11 mouse cellular contexts compared by ENCODE assay signal in genomic region chr10:111354607-111355006, GRCm38 (mm10). TPM values are rescaled to one million over a fixed set of nuclear protein-coding genes. Genes with fewer than 3 reads are reported as not detected.
DNase-seq lines count a peak whose midpoint lies in the region; ATAC-seq and TF ChIP-seq lines count a peak whose summit lies in the region.
"Had no signal": no experiment of that assay in that cellular context is flagged by ENCODE, and none has a peak within 500 bp of the region (broad histone marks: within the 10 kb centered on the region; RNA-seq: fewer than 3 reads in every experiment).

No protein-coding gene starts in this region.

- no peak overlapping the region for H3K4me2 ChIP-seq in hindbrain, embryonic 15.5 days
- H3K4me2 ChIP-seq in hindbrain, embryonic 14.5 days (replicated peaks): no peak overlapping the region
- no peak overlapping the region for H3K4me2 ChIP-seq in forebrain, embryonic 15.5 days (replicated peaks)
- H3K4me2 ChIP-seq: liver, embryonic 11.5 days; neural tube, embryonic 13.5 days had no signal

- no peak for TF ChIP-seq POLR2A in thymus, adult 2 months (IDR thresholded peaks at IDR 0.05; ENCODE audit: control insufficient read depth, extremely low read depth, insufficient read depth, low read length, poor library complexity)

- TF ChIP-seq CTCF in thymus, adult 2 months (IDR thresholded peaks at IDR 0.05; ENCODE audit: borderline replicate concordance, control insufficient read depth, extremely low read depth, insufficient read depth, low read length, poor library complexity): no peak

- no peak overlapping the region for H3K27ac ChIP-seq in hindbrain, embryonic 15.5 days (replicated peaks)
- no peak overlapping the region for H3K27ac ChIP-seq in hindbrain, embryonic 14.5 days
- peak overlapping the region; percentile 13; the same call in 1 of the 2 replicates for H3K27ac ChIP-seq in forebrain, embryonic 15.5 days (replicated peaks)
- H3K27ac ChIP-seq in midbrain, embryonic 10.5 days (replicated peaks): peak overlapping the region; percentile 73
- H3K27ac ChIP-seq in thymus, adult 2 months (ENCODE audit: control insufficient read depth, insufficient read depth, low read length): no peak overlapping the region
- H3K27ac ChIP-seq: neural tube, embryonic 13.5 days had no signal

- peaks cover 3% of the 10 kb centered on the region; the same call in 1 of the 2 replicates for H3K4me1 ChIP-seq in hindbrain, embryonic 15.5 days (replicated peaks)
- no peaks in the 10 kb centered on the region for H3K4me1 ChIP-seq in hindbrain, embryonic 14.5 days (replicated peaks; ENCODE audit: control insufficient read depth, insufficient read depth, low read length)
- H3K4me1 ChIP-seq in forebrain, embryonic 15.5 days: no peaks in the 10 kb centered on the region
- peaks cover 6% of the 10 kb centered on the region for H3K4me1 ChIP-seq in midbrain, embryonic 10.5 days
- no peaks in the 10 kb centered on the region for H3K4me1 ChIP-seq in thymus, adult 2 months (replicated peaks; ENCODE audit: control insufficient read depth, insufficient read depth, low read length)
- H3K4me1 ChIP-seq: neural tube, embryonic 13.5 days had no signal

- WGBS in hindbrain, embryonic 15.5 days: 44% methylated on average over 8 of the region's 8 CpGs
- WGBS in hindbrain, embryonic 14.5 days: 52% methylated on average over 8 of the region's 8 CpGs
- WGBS in forebrain, embryonic 15.5 days: 41% methylated on average over 8 of the region's 8 CpGs
- WGBS in midbrain, embryonic 10.5 days: 58% methylated on average over 8 of the region's 8 CpGs
- WGBS in thymus, adult 2 months: 88% methylated on average over 8 of the region's 8 CpGs

- no peak overlapping the region for H3K9ac ChIP-seq in hindbrain, embryonic 15.5 days
- H3K9ac ChIP-seq in hindbrain, embryonic 14.5 days: no peak overlapping the region
- H3K9ac ChIP-seq in forebrain, embryonic 15.5 days (replicated peaks): no peak overlapping the region
- H3K9ac ChIP-seq: neural tube, embryonic 13.5 days had no signal

- H3K9me3 ChIP-seq in hindbrain, embryonic 15.5 days: no peaks in the 10 kb centered on the region
- H3K9me3 ChIP-seq in hindbrain, embryonic 14.5 days (ENCODE audit: control insufficient read depth, low read length): no peaks in the 10 kb centered on the region
- no peaks in the 10 kb centered on the region for H3K9me3 ChIP-seq in forebrain, embryonic 15.5 days
- H3K9me3 ChIP-seq in midbrain, embryonic 10.5 days (replicated peaks): no peaks in the 10 kb centered on the region
- H3K9me3 ChIP-seq: neural tube, embryonic 13.5 days had no signal

- no peaks in the 10 kb centered on the region for H3K36me3 ChIP-seq in hindbrain, embryonic 15.5 days
- H3K36me3 ChIP-seq in hindbrain, embryonic 14.5 days (replicated peaks; ENCODE audit: control insufficient read depth, insufficient read depth): no peaks in the 10 kb centered on the region
- no peaks in the 10 kb centered on the region for H3K36me3 ChIP-seq in forebrain, embryonic 15.5 days
- no peaks in the 10 kb centered on the region for H3K36me3 ChIP-seq in midbrain, embryonic 10.5 days
- H3K36me3 ChIP-seq in thymus, adult 2 months (ENCODE audit: control insufficient read depth, insufficient read depth, low read length): no peaks in the 10 kb centered on the region
- H3K36me3 ChIP-seq: neural tube, embryonic 13.5 days had no signal

- H3K27me3 ChIP-seq in hindbrain, embryonic 15.5 days: no peaks in the 10 kb centered on the region
- H3K27me3 ChIP-seq in hindbrain, embryonic 14.5 days (ENCODE audit: control insufficient read depth, insufficient read depth, low read length): no peaks in the 10 kb centered on the region
- no peaks in the 10 kb centered on the region for H3K27me3 ChIP-seq in forebrain, embryonic 15.5 days
- H3K27me3 ChIP-seq in midbrain, embryonic 10.5 days (ENCODE audit: low read depth, poor library complexity, severe bottlenecking): no peaks in the 10 kb centered on the region
- H3K27me3 ChIP-seq in thymus, adult 2 months (ENCODE audit: control insufficient read depth, insufficient read depth, low read length): no peaks in the 10 kb centered on the region
- H3K27me3 ChIP-seq: neural tube, embryonic 13.5 days had no signal

- DNase-seq in hindbrain, embryonic 14.5 days (ENCODE audit: low spot score): no peak
- peak; percentile 83 for DNase-seq in adrenal gland, adult 8-10 months
- peak; percentile 55 for DNase-seq in midbrain, embryonic 10.5 days (ENCODE audit: low spot score)
- DNase-seq in thymus, postnatal 14 days: no peak
- DNase-seq in thymus, adult 2 months: no peak

- peak; percentile 54; the same call in 1 of the 2 replicates for ATAC-seq in hindbrain, embryonic 15.5 days (ENCODE audit: low FRiP score, low read depth)
- no peak for ATAC-seq in hindbrain, embryonic 14.5 days (ENCODE audit: low FRiP score)
- ATAC-seq in forebrain, embryonic 15.5 days (replicated peaks): peak; percentile 70; the same call in 1 of the 2 replicates
- no peak for ATAC-seq in CD4-positive, CD25-positive, alpha-beta regulatory T cell, adult 4 months
- ATAC-seq: intestine, postnatal 0 days had no signal

- no peak overlapping the region for H3K4me3 ChIP-seq in hindbrain, embryonic 15.5 days
- H3K4me3 ChIP-seq in hindbrain, embryonic 14.5 days (replicated peaks; ENCODE audit: low read length): no peak overlapping the region
- no peak overlapping the region for H3K4me3 ChIP-seq in forebrain, embryonic 15.5 days
- no peak overlapping the region for H3K4me3 ChIP-seq in midbrain, embryonic 10.5 days
- no peak overlapping the region for H3K4me3 ChIP-seq in thymus, adult 2 months (ENCODE audit: control insufficient read depth, insufficient read depth, low read length)
- H3K4me3 ChIP-seq: neural tube, embryonic 13.5 days had no signal

RNA-seq across cellular contexts. Expression of gene Bbs10, which starts 56.1 kb away (rescaled TPM):
- polyA plus RNA-seq in hindbrain, embryonic 15.5 days (2015; fragmentation: Nextera tagmentation; extraction: Ambion mirVana): 4.5 and 5.1 TPM in 2 replicates
- polyA plus RNA-seq in hindbrain, embryonic 14.5 days (2014; fragmentation: Nextera tagmentation; extraction: Ambion mirVana): 5.7 and 6.1 TPM in 2 replicates
- 1 to 10 TPM; 7.1 to 8.9 (median 7.9) TPM for total RNA-seq in adrenal gland, adult 8-10 months (2022)
- polyA plus RNA-seq in forebrain, embryonic 15.5 days (2015; fragmentation: Nextera tagmentation; extraction: Ambion mirVana): 5.3 and 6.3 TPM in 2 replicates
- 6.8 and 7.7 TPM in 2 replicates for polyA plus RNA-seq in midbrain, embryonic 10.5 days (2016; fragmentation: Nextera tagmentation; extraction: Ambion mirVana)
- polyA plus RNA-seq in CD4-positive, CD25-positive, alpha-beta regulatory T cell, adult 4 months (2017; shearing (Covaris generic)): 1 to 10 TPM; 1.5 to 2.0 TPM
- polyA plus RNA-seq in thymus, adult 2 months (2012; rRNA removed): 1.5 TPM in 2 replicates

Comparison
In these comparisons a context has a peak if more than half of its experiments do, and no peak if none do; other contexts are left out.
1. ATAC-seq: peak in hindbrain, embryonic 15.5 days (single experiment) and forebrain, embryonic 15.5 days (single experiment); none in hindbrain, embryonic 14.5 days (single experiment) and CD4-positive, CD25-positive, alpha-beta regulatory T cell, adult 4 months (single experiment).
2. H3K27ac ChIP-seq: peak in forebrain, embryonic 15.5 days (single experiment) and midbrain, embryonic 10.5 days (single experiment); none in hindbrain, embryonic 15.5 days (single experiment), hindbrain, embryonic 14.5 days (single experiment) and thymus, adult 2 months (single experiment).
3. DNase-seq: peak in adrenal gland, adult 8-10 months (single experiment) and midbrain, embryonic 10.5 days (single experiment); none in hindbrain, embryonic 14.5 days (single experiment), thymus, postnatal 14 days (single experiment) and thymus, adult 2 months (single experiment).